Mouse (Mus musculus) ES-Bruce4 (cell line): ENCODE measurements around the gene Mthfd2l.

Source experiments
- CTCF ChIP-seq: IDR thresholded peaks from one replicate; pipeline ENCODE4 v1.8.1; 2011; ENCODE audit warnings: low read depth, low read length
- EP300 ChIP-seq: IDR thresholded peaks from 2 replicates; pipeline ENCODE4 v1.6.1; 2011; ENCODE audit warnings: low read depth, low read length; ENCODE audit not compliant: insufficient read depth

GRCm38 (mm10) chr5:90988149-90988548 lies 57.2 kb downstream of the Mthfd2l start:
- TF ChIP-seq CTCF (no peak), EP300 (no peak)
